Mouse (Mus musculus) layer of hippocampus, adult 11-12 months (tissue): ENCODE data around the gene Plscr3.

Experiments used
- DNase-seq: peaks from one replicate; pipeline ENCODE4 v3.0.0; 2022; ENCODE audit warnings: low spot score

Plscr3 gene

GRCm38 (mm10) chr11:69894671-69895070, 48.5 kb downstream of the Plscr3 start:
- DNase-seq = no peak

DNA sequence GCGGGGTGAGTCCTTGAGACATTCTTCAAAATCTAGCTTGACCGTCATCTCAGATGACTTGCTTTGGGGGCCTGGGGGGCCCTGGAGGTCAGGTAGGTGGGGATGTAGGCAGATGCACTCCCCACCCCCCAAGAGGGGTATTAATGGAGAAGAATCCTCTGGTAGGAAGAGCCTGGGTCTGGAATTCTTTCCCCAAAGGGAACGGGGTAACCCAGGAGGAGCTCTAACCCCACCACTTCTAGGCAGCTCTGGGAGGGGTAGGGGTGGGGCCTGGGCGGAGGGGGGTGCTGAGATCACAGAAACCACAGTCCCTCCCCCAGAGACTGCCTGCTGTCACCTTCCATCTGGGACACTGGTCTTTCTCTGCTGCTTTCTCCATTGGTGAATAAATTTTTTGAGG, 49.1 kb downstream of the Plscr3 start, which contains the start of gene Acap1:
Acap1 (minus strand) TSS at position 249 of the 400 bp plus-strand sequence.
- DNase-seq = no peak

- no peak for DNase-seq
Measured at GRCm38 (mm10) chr11:69899870-69900269, 53.7 kb downstream of the Plscr3 start.

DNA sequence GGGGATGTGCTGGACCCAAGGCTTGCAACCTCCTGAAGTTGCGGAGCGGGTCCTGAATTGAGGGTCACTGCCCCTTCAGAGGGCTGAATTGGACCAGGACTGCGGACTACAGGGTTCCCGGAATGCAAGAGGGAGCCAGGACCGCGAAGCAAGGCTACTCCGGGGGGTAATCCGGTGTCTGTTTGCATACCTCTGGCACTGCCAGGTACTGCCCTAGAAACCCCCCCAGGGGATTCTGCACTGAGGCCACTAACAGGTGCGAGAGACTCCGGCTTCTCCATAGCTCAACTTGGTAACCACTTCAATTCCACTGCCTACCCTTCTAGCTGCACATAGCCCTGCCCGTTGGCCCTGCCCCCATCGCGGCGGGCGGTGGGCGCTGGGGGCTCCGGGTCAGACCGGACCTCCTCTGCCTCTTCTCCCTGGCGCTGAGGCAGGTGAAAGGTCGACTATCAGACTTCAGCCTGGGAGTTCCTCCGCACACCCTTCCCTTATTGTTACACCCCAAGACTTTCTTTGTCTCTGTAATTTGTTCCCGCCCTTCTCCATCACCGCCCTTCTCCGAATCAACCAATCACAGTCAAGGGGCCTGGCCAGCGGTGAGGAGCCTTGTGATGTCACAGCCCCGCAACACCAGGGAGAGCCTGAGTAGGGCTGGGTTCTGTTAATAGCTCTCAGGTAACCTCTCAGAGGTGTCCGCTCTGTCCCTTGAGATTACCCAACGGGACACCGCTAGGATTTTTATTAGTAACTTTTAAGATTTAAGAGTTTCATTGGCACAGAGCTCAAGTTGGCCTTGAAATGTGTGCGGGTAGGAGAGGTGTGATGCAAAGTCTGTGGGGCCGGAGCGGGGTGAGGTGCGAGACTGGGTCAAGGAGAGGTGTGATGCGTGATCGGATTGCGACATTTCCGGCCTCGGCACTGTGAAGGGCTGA, 54.6 kb downstream of the Plscr3 start, which contains the start of the genes 2810408A11Rik and Neurl4:
2810408A11Rik (minus strand) TSS at position 517 of the 935 bp plus-strand sequence.
Neurl4 (plus strand) TSS at position 602 of the 935 bp plus-strand sequence.
- DNase-seq = peak; percentile 88

DNA sequence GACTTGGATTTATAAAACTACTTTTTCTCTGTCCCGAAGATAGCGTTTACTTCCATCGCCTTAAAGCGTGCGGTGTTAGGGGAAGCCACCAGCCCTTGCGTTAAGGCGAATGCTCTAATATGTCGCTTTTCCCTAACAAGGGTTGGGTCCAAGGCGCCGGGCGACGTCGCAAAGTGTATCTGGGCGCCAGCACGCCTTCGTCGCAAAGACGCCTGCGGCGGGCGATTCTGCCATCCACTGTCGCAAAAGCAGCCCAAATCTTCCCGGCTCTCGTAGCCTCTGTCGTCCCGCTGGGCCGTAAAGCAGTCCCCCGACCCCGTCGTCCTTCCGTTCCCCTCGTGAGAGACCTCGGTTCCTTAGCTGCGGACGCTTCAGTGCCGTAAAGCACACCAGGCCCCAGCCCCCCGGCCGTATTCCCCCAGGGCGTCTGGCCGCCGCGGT, 55.2 kb downstream of the Plscr3 start:
- DNase-seq = peak; percentile 98
